Mouse (Mus musculus) CH12.LX (cell line): ENCODE results near the gene Gja5. TPM values are rescaled to one million over a fixed set of nuclear protein-coding genes. Genes with fewer than 3 reads are reported as not detected.

ENCODE experiments used
- DNase-seq: peaks from one replicate; pipeline ENCODE4 v3.0.0-alpha.2; 2013; ENCODE audit errors: extremely low read depth
- H3K27ac ChIP-seq: 2 replicates; pipeline ENCODE4 v1.5.1; 2012; ENCODE audit warnings: low read depth, mild to moderate bottlenecking, control low read depth, moderate library complexity; ENCODE audit not compliant: insufficient read depth
- H3K27me3 ChIP-seq: replicated peaks from 2 replicates; pipeline ENCODE3; 2012; ENCODE audit warnings: inconsistent platforms
- H3K36me3 ChIP-seq, 2 experiments: replicated peaks in 1 of 2; 2 replicates each; pipeline versions ENCODE3 to v1.6.1; 2012; ENCODE audit warnings: inconsistent platforms in 1 of 2, low read length in 1 of 2, mild to moderate bottlenecking in 1 of 2, mixed read lengths in 1 of 2, moderate library complexity in 1 of 2; ENCODE audit not compliant: control insufficient read depth in 1 of 2, insufficient read depth in 1 of 2
- H3K4me1 ChIP-seq, 2 experiments: 2 replicates each; pipeline ENCODE4 v1.6.1; 2012; ENCODE audit warnings: inconsistent platforms in 1 of 2, moderate library complexity in 1 of 2; ENCODE audit not compliant: insufficient read depth in 2 of 2, control insufficient read depth in 1 of 2
- H3K4me2 ChIP-seq: 2 replicates; pipeline ENCODE4 v1.6.1; 2012; ENCODE audit warnings: low read depth, mild to moderate bottlenecking, control low read depth; ENCODE audit not compliant: poor library complexity, insufficient read depth, severe bottlenecking
- H3K4me3 ChIP-seq, 3 experiments: fragments of 150-350 bp in 1 of 3; sonication (generic) in 1 of 3; replicated peaks in 1 of 3; 2 replicates each; pipeline versions ENCODE3 to v1.5.1; 2011 to 2012; ENCODE audit warnings: low read depth in 2 of 3, low read length in 2 of 3, mild to moderate bottlenecking in 2 of 3, moderate library complexity in 2 of 3, control low read depth in 1 of 3, improper control_type of control experiment in 1 of 3, inconsistent platforms in 1 of 3, mixed read lengths in 1 of 3; ENCODE audit not compliant: poor library complexity in 1 of 3
- H3K79me2 ChIP-seq: replicated peaks from 2 replicates; pipeline ENCODE4 v1.6.1; 2012; ENCODE audit warnings: mild to moderate bottlenecking, moderate library complexity; ENCODE audit not compliant: control insufficient read depth, poor library complexity, insufficient read depth, severe bottlenecking; ENCODE audit errors: extremely low read depth
- H3K9ac ChIP-seq: 2 replicates; pipeline ENCODE4 v1.6.1; 2012; ENCODE audit warnings: low read depth, mild to moderate bottlenecking, control low read depth, moderate library complexity; ENCODE audit not compliant: insufficient read depth
- H3K9me3 ChIP-seq: replicated peaks from 2 replicates; pipeline ENCODE3; 2012; ENCODE audit warnings: low read length, inconsistent platforms, mixed read lengths
- CHD1 ChIP-seq: IDR thresholded peaks from 2 replicates; pipeline ENCODE4 v1.6.1; 2012; ENCODE audit warnings: low read depth, low read length, improper control_type of control experiment, inconsistent platforms
- CHD2 ChIP-seq: IDR thresholded peaks from 2 replicates; pipeline ENCODE4 v1.6.1; 2011; ENCODE audit warnings: low read length, improper control_type of control experiment
- E2F4 ChIP-seq: IDR thresholded peaks from 2 replicates; pipeline ENCODE4 v1.6.1; 2011; ENCODE audit warnings: low read depth, low read length, improper control_type of control experiment; ENCODE audit not compliant: insufficient replicate concordance
- ELF1 ChIP-seq: IDR thresholded peaks from 2 replicates; pipeline ENCODE4 v1.6.1; 2014; ENCODE audit warnings: low read depth, mild to moderate bottlenecking, inconsistent platforms, low read length, improper control_type of control experiment
- ETS1 ChIP-seq: conservative IDR thresholded peaks from 2 replicates; pipeline ENCODE4 v1.6.1; 2012; ENCODE audit warnings: low read depth, mild to moderate bottlenecking, inconsistent platforms, low read length, improper control_type of control experiment, moderate library complexity
- HCFC1 ChIP-seq: IDR thresholded peaks from 2 replicates; pipeline ENCODE4 v1.6.1; 2012; ENCODE audit warnings: low read depth, mild to moderate bottlenecking, inconsistent platforms, low read length, improper control_type of control experiment
- KAT2A ChIP-seq: IDR thresholded peaks from 2 replicates; pipeline ENCODE4 v1.6.1; 2012; ENCODE audit warnings: low read length, improper control_type of control experiment, inconsistent platforms; ENCODE audit not compliant: insufficient replicate concordance
- MAX ChIP-seq: IDR thresholded peaks from 2 replicates; pipeline ENCODE4 v1.6.1; 2011; ENCODE audit warnings: low read length, improper control_type of control experiment
- MAZ ChIP-seq: IDR thresholded peaks from 2 replicates; pipeline ENCODE4 v1.6.1; 2012; ENCODE audit warnings: low read depth, mild to moderate bottlenecking, inconsistent platforms, low read length, improper control_type of control experiment, moderate library complexity
- MEF2A ChIP-seq: IDR thresholded peaks from 2 replicates; pipeline ENCODE4 v1.6.1; 2014; ENCODE audit warnings: low read depth, mild to moderate bottlenecking, inconsistent platforms, low read length, improper control_type of control experiment, borderline replicate concordance
- MXI1 ChIP-seq: IDR thresholded peaks from 2 replicates; pipeline ENCODE4 v1.6.1; 2011; ENCODE audit warnings: mild to moderate bottlenecking, low read depth, low read length, improper control_type of control experiment
- MYC ChIP-seq: IDR thresholded peaks from 2 replicates; pipeline ENCODE4 v1.6.1; 2011; ENCODE audit warnings: low read depth, mild to moderate bottlenecking, improper control_type of control experiment, low read length
- NRF1 ChIP-seq: IDR thresholded peaks from 2 replicates; pipeline ENCODE4 v1.6.1; 2014; ENCODE audit warnings: low read depth, mild to moderate bottlenecking, inconsistent platforms, low read length, improper control_type of control experiment, moderate library complexity
- PAX5 ChIP-seq: IDR thresholded peaks from 2 replicates; pipeline ENCODE4 v1.6.1; 2012; ENCODE audit warnings: low read length, inconsistent platforms, mixed read lengths
- POLR2AphosphoS2 ChIP-seq: IDR thresholded peaks from 2 replicates; pipeline ENCODE4 v1.6.1; 2011; ENCODE audit warnings: low read depth, low read length, improper control_type of control experiment
- TBP ChIP-seq: conservative IDR thresholded peaks from 2 replicates; pipeline ENCODE4 v1.6.1; 2011; ENCODE audit warnings: low read depth, low read length, improper control_type of control experiment
- TCF12 ChIP-seq: IDR thresholded peaks from 2 replicates; pipeline ENCODE4 v1.6.1; 2014; ENCODE audit warnings: low read depth, mild to moderate bottlenecking, inconsistent platforms, low read length, improper control_type of control experiment
- UBTF ChIP-seq: IDR thresholded peaks from 2 replicates; pipeline ENCODE4 v1.6.1; 2012; ENCODE audit warnings: low read depth, mild to moderate bottlenecking, inconsistent platforms, low read length, improper control_type of control experiment, moderate library complexity
- USF1 ChIP-seq: IDR thresholded peaks from 2 replicates; pipeline ENCODE4 v1.6.1; 2014; ENCODE audit warnings: low read depth, mild to moderate bottlenecking, inconsistent platforms, low read length, improper control_type of control experiment
- USF2 ChIP-seq: conservative IDR thresholded peaks from 2 replicates; pipeline ENCODE4 v1.6.1; 2011; ENCODE audit warnings: low read depth, low read length, improper control_type of control experiment
- ZKSCAN1 ChIP-seq: IDR thresholded peaks from 2 replicates; pipeline ENCODE4 v1.6.1; 2012; ENCODE audit warnings: low read depth, inconsistent platforms, low read length, improper control_type of control experiment, borderline replicate concordance
- ZNF384 ChIP-seq: IDR thresholded peaks from 2 replicates; pipeline ENCODE4 v1.6.1; 2012; ENCODE audit warnings: low read depth, low read length, improper control_type of control experiment, inconsistent platforms
- dilution Hi-C: fragments of 300-500 bp; cut with MboI; formaldehyde crosslinking; loops from 2 replicates; pipeline ENCODE4 v1.14.3; 2020; ENCODE audit warnings: low sequenced_read_pairs; ENCODE audit not compliant: extremely low pct_unique_long_range_greater_than_20kb, extremely low pct_ligation_motif_present
- in situ Hi-C: fragments of 300-500 bp; cut with MboI; formaldehyde crosslinking; loops from 3 replicates; pipeline ENCODE4 v1.14.3; 2019; ENCODE audit warnings: low sequenced_read_pairs, low pct_ligation_motif_present, low pct_unique_long_range_greater_than_20kb, mixed read lengths
- polyA plus RNA-seq: library from polyadenylated mRNA; unstranded; fragments of >175 nt; gene quantifications from 2 replicates; pipeline ENCODE4 v1.2.1, GENCODE M21; 2012; ENCODE audit warnings: low read depth; ENCODE audit not compliant: insufficient read length
- total RNA-seq, 2 experiments: library from RNA; depleted of rRNA; stranded (reverse); fragments of 300-350 nt in 1 of 2; fragments of >200 nt in 1 of 2; gene quantifications; 2 replicates each; pipeline ENCODE4 v1.2.3; 2012 to 2014

The Gja5 gene
- total and polyA plus RNA-seq, 3 experiments, result not detected

- no peak overlapping the region for H3K4me2 ChIP-seq
- no peak overlapping the region for H3K27ac ChIP-seq
- no peak for DNase-seq
- no peaks in the 10 kb centered on the region for H3K9me3 ChIP-seq
- TF ChIP-seq PAX5 (no peak), MYC (no peak), ETS1 (no peak), CHD2 (no peak), TBP (no peak), KAT2A (no peak), HCFC1 (no peak), UBTF (no peak), USF1 (no peak), POLR2AphosphoS2 (no peak), NRF1 (no peak), TCF12 (no peak)
- no peaks in the 10 kb centered on the region for H3K79me2 ChIP-seq
- in situ Hi-C loops, result no loop called here
- dilution Hi-C loops, result no loop called here
- peaks cover 6% of the 10 kb centered on the region for H3K27me3 ChIP-seq
- H3K4me1 ChIP-seq, result peaks cover 3 to 35% of the 10 kb centered on the region in 2 experiments; a peak in 3 of 4 replicates
- no peaks in the 10 kb centered on the region for H3K36me3 ChIP-seq
- no peak overlapping the region for H3K9ac ChIP-seq
- no peak overlapping the region for H3K4me3 ChIP-seq
Measured at GRCm38 (mm10) chr3:96978469-96978868, 74.0 kb downstream of the Gja5 start.

- Histone ChIP-seq H3K27me3 (peaks cover 6% of the 10 kb centered on the region), H3K4me1 (peaks cover 3 to 32% of the 10 kb centered on the region in 2 experiments; a peak in 3 of 4 replicates), H3K9me3 (no peaks in the 10 kb centered on the region), H3K36me3 (no peaks in the 10 kb centered on the region), H3K79me2 (no peaks in the 10 kb centered on the region), H3K4me3 (no peak overlapping the region), H3K4me2 (no peak overlapping the region), H3K9ac (no peak overlapping the region), H3K27ac (no peak overlapping the region)
- DNase-seq, result no peak
- no peak for TF ChIP-seq E2F4
- no peak for TF ChIP-seq ETS1
- no peak for TF ChIP-seq HCFC1
- TF ChIP-seq MAX, result no peak
- no peak for TF ChIP-seq ZNF384
- no peak for TF ChIP-seq MXI1
- TF ChIP-seq ELF1, result no peak
- no peak for TF ChIP-seq MAZ
- no peak for TF ChIP-seq CHD1
- TF ChIP-seq USF2, result no peak
- no peak for TF ChIP-seq MEF2A
- no peak for TF ChIP-seq MYC
- no peak for TF ChIP-seq PAX5
- TF ChIP-seq TCF12, result no peak
- TF ChIP-seq ZKSCAN1, result no peak
- TF ChIP-seq POLR2AphosphoS2, result no peak
- dilution Hi-C loops, result no loop called here
- in situ Hi-C loops, result no loop called here
Measured at GRCm38 (mm10) chr3:96979020-96979419, 74.5 kb downstream of the Gja5 start.
